Mouse (Mus musculus) heart, embryonic 11.5 days (tissue): ENCODE measurements around the gene Rab1a. TPM values are rescaled to one million over a fixed set of nuclear protein-coding genes. Genes with fewer than 3 reads are reported as not detected.
"Not testable (repeated sequence)": the region's sequence is repeated elsewhere in the genome, so short reads cannot be mapped to it uniquely, and the experiment has no call there.

Experiments used
- ATAC-seq: fragments of 200-750 bp; cut with Nextera tagmentation; replicated peaks from 2 replicates; pipeline ENCODE4 v1.8.0; 2017; ENCODE audit warnings: moderate library complexity; ENCODE audit not compliant: insufficient number of reproducible peaks, low FRiP score, low TSS enrichment
- H3K27ac ChIP-seq: fragments of 300-500 bp; sonication (generic); 2 replicates; pipeline ENCODE4 v1.5.1; 2014; ENCODE audit warnings: mild to moderate bottlenecking, low read depth, low read length
- H3K27me3 ChIP-seq: fragments of 300-500 bp; sonication (generic); 2 replicates; pipeline ENCODE4 v1.6.1; 2014; ENCODE audit warnings: mild to moderate bottlenecking, low read length, mixed read lengths; ENCODE audit not compliant: control insufficient read depth, insufficient read depth
- H3K36me3 ChIP-seq: fragments of 300-500 bp; sonication (generic); 2 replicates; pipeline ENCODE4 v1.6.1; 2014; ENCODE audit warnings: mild to moderate bottlenecking, low read length, moderate library complexity, mixed read lengths; ENCODE audit not compliant: control insufficient read depth, insufficient read depth
- H3K4me1 ChIP-seq: fragments of 300-500 bp; sonication (generic); 2 replicates; pipeline ENCODE4 v1.6.1; 2014; ENCODE audit warnings: low read length; ENCODE audit not compliant: control insufficient read depth, insufficient read depth
- H3K4me2 ChIP-seq: fragments of 300-500 bp; sonication (generic); 2 replicates; pipeline ENCODE4 v1.6.1; 2014; ENCODE audit warnings: mild to moderate bottlenecking, moderate library complexity
- H3K4me3 ChIP-seq: fragments of 300-500 bp; sonication (generic); 2 replicates; pipeline ENCODE4 v1.5.1; 2014; ENCODE audit warnings: low read depth, low read length
- H3K9ac ChIP-seq: fragments of 300-500 bp; sonication (generic); 2 replicates; pipeline ENCODE4 v1.6.1; 2014; ENCODE audit warnings: mild to moderate bottlenecking, low read depth, low read length, moderate library complexity
- H3K9me3 ChIP-seq: fragments of 300-500 bp; sonication (generic); replicated peaks from 2 replicates; pipeline ENCODE4 v1.6.1; 2016; ENCODE audit warnings: low read length; ENCODE audit not compliant: control insufficient read depth
- WGBS: fragments of 180-500 bp; shearing (Covaris S2); extraction: QIAGEN DNeasy Blood & Tissue Kit; methylation state at CpG from one replicate; pipeline ENCODE4 v1.1.7; 2014; ENCODE audit not compliant: insufficient replicate concordance; 5-methylcytosine and 5-hydroxymethylcytosine counted together
- polyA plus RNA-seq: library from polyadenylated mRNA; unstranded; fragments of >200 nt; fragmentation: Nextera tagmentation; extraction: Ambion mirVana; gene quantifications from 2 replicates; pipeline ENCODE4 v1.2.1, GENCODE M21; 2014

Rab1a gene
- polyA plus RNA-seq, 1 experiment from 2014 or later, result 197 TPM

DNA sequence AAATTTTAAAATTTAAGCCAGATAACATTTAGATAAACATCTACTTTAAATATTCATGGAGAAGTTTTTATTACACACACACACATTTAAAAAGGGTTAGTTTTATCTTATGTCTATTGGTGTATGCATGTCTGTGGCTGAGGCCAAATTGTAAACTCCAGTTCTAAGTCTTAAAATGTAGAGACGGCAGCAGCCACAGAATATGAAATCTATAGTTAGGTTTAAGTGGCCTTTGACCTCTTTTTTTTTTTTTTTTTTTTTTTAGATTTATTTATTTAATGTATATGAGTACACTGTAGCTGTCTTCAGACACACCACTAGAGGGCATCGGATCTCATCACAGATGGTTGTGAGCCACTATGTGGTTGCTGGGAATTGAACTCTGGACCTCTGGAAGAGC, 6.4 kb downstream of the Rab1a start:
- Histone ChIP-seq H3K27me3 (no peaks in the 10 kb centered on the region), H3K9me3 (no peaks in the 10 kb centered on the region), H3K36me3 (no peaks in the 10 kb centered on the region; the same call in 1 of the 2 replicates), H3K4me1 (peaks cover 39% of the 10 kb centered on the region), H3K4me2 (no peak overlapping the region), H3K4me3 (no peak overlapping the region), H3K9ac (no peak overlapping the region), H3K27ac (no peak overlapping the region)
- WGBS, result 75% methylated on average over 2 of the region's 2 CpGs
- ATAC-seq, result no peak

DNA sequence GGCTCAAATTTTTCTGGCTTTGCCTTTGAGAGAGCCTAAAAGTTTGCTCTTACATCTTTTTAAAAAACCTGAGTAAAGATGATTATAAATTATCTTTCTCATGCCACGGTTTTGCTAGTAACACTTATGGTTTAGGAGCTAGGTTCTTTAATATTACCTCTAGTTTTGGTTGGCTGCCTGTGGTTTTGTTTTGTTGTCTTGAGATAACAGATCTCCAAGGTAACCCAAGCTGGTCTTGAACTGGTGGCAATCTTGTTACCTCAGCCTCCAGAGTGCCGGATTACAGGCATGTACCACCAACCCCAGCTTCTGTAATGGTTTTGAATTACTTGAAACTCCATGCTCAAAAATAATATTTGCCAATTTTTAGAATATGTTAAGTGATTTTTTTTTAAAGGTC, 10.6 kb downstream of the Rab1a start:
- Histone ChIP-seq H3K4me2 (no peak overlapping the region), H3K4me3 (no peak overlapping the region), H3K27ac (no peak overlapping the region), H3K27me3 (no peaks in the 10 kb centered on the region), H3K9me3 (no peaks in the 10 kb centered on the region), H3K4me1 (peaks cover 5% of the 10 kb centered on the region), H3K9ac (no peak overlapping the region), H3K36me3 (peaks cover 3% of the 10 kb centered on the region; the same call in 1 of the 2 replicates)
- ATAC-seq, result no peak
- 68% methylated on average over 2 of the region's 2 CpGs for WGBS

DNA sequence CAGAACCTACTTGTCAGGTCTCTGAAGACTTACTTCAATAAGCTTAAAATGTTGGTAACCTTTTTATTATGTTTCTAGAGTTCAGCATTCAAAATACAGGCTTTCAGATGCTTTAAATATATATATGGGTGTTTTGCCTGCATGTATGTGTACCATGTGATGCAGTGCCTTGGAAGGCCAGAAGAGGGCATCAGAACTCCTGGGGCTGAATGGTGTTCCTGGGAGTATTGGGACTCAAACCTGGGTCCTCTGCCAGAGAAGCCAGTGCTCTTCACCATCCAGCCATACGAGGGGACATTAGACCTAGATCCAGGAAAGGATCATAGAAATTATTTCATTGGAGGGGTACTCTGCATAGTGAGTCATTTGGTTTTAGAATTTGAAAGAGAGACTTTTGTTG, 13.5 kb downstream of the Rab1a start:
- H3K4me1 ChIP-seq, result no peaks in the 10 kb centered on the region
- no peak for ATAC-seq
- no peaks in the 10 kb centered on the region for H3K9me3 ChIP-seq
- no peak overlapping the region for H3K27ac ChIP-seq
- peaks cover 7% of the 10 kb centered on the region for H3K36me3 ChIP-seq
- H3K27me3 ChIP-seq, result no peaks in the 10 kb centered on the region
- H3K9ac ChIP-seq, result no peak overlapping the region
- no peak overlapping the region for H3K4me2 ChIP-seq
- WGBS, result 95% methylated on average over 1 of the region's 1 CpGs
- H3K4me3 ChIP-seq, result no peak overlapping the region

DNA sequence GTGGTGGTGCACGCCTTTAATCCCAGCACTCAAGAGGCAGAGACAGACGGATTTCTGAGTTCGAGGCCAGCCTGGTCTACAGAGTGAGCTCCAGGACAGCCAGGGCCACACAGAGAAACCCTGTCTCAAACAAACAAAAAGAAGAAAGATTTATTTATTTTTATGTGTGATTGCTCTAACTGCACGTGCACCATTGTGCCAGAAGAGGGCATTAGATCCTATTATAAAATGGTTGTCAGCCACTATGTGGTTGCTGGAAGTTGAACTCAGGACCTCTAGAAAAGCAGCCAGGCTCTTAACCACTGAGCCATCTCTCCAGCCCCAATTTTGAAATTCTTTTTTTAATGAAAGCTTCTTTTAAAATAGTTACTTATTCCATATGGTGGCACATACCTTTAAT, 15.2 kb downstream of the Rab1a start:
- Histone ChIP-seq H3K9ac (no peak overlapping the region), H3K4me2 (no peak overlapping the region), H3K27me3 (no peaks in the 10 kb centered on the region), H3K36me3 (peaks cover 11% of the 10 kb centered on the region), H3K4me1 (no peaks in the 10 kb centered on the region), H3K27ac (no peak overlapping the region), H3K4me3 (no peak overlapping the region), H3K9me3 (no peaks in the 10 kb centered on the region)
- no peak for ATAC-seq
- WGBS, result 87% methylated on average over 4 of the region's 4 CpGs

DNA sequence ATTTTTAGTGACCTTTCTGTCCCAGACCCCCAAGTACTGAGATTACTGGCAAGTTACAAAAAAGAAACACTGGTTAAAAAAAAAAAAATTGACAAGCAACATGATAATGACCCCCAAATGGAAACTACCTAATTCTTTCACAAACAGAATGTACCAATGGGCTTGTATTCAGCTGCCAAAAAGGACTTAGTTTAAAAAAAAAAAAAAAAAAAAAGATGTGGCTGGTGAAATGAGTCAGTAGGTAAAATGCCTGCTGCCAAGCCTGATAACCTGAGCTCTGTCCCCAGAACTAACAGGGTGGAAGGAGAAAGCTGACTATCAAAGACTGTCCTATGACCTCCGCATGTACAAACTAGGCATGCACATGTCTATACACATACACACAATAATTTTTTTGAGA, 16.0 kb downstream of the Rab1a start:
- H3K36me3 ChIP-seq, result peaks cover 13% of the 10 kb centered on the region
- no peak overlapping the region for H3K4me2 ChIP-seq
- H3K4me3 ChIP-seq, result no peak overlapping the region
- H3K9ac ChIP-seq, result no peak overlapping the region
- no peaks in the 10 kb centered on the region for H3K4me1 ChIP-seq
- H3K27ac ChIP-seq, result no peak overlapping the region
- H3K27me3 ChIP-seq, result no peaks in the 10 kb centered on the region
- 92% methylated on average over 1 of the region's 1 CpGs for WGBS
- no peak for ATAC-seq
- H3K9me3 ChIP-seq, result no peaks in the 10 kb centered on the region

DNA sequence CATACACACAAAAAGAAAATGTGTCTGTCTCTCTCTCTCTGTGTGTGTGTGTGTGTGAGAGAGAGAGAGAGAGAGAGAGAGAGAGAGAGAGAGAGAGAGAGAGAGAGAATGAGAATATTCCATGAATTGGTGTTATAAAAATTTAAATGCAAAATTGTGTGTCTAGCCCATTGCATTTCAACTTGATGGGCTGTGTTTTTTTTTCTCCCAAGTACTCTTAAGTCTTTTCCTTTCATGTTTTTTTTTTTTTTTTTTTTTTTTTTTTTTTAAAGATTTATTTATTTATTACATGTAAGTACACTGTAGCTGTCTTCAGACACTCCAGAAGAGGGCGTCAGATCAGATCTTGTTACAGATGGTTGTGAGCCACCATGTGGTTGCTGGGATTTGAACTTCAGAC, 20.4 kb downstream of the Rab1a start:
- not testable (repeated sequence) for H3K27ac ChIP-seq, H3K4me2 ChIP-seq, H3K4me3 ChIP-seq, H3K9me3 ChIP-seq, ATAC-seq, H3K9ac ChIP-seq, H3K27me3 ChIP-seq, H3K4me1 ChIP-seq
- WGBS, result 50% methylated on average over 1 of the region's 1 CpGs
- H3K36me3 ChIP-seq, result peaks cover 22% of the 10 kb centered on the region

DNA sequence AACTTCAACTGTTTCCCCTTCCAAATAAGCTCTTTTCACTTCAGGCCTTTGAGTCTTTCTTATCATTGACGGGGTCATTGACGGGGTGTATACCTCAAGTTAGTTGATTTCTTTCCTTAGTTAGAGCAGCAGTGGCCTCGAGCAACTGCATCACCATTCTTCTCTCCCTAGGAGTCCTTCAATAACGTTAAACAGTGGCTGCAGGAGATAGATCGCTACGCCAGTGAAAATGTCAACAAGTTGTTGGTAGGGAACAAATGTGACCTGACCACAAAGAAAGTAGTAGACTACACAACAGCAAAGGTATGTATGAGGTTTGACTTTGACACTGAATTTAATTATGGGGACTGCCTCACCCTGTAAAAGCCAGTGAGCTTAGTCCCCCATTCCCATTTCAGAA, 23.0 kb downstream of the Rab1a start:
- H3K4me2 ChIP-seq, result no peak overlapping the region
- peaks cover 22% of the 10 kb centered on the region for H3K36me3 ChIP-seq

DNA sequence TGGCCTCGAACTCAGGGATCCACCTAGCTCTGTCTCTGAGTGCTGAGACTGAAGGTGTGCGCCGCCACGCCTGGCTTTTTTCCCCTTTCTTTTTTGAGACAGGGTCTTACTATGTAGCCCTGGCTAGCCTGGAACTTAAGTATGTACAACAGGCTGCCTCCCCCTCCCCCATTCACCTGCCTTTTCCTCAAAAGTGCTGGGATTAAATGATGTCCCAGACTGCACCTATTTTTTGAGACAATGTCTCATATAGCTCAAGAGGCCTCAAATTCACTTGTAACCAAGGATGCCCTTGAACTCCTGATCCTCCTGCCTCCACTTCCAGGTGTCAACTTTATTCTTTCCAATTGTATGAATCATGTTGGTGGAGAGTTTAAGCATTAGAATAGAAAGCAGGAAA, 24.7 kb downstream of the Rab1a start:
- 91% methylated on average over 4 of the region's 4 CpGs for whole genome bisulfite sequencing

More for the DNA sequence above, 23.0 kb downstream of the Rab1a start:
- no peak overlapping the region for H3K9ac ChIP-seq
- no peak overlapping the region for H3K4me3 ChIP-seq
- 72% methylated on average over 6 of the region's 6 CpGs for WGBS
- H3K4me1 ChIP-seq, result no peaks in the 10 kb centered on the region
- H3K9me3 ChIP-seq, result no peaks in the 10 kb centered on the region
- H3K27ac ChIP-seq, result no peak overlapping the region
- H3K27me3 ChIP-seq, result no peaks in the 10 kb centered on the region
- no peak for ATAC-seq

DNA sequence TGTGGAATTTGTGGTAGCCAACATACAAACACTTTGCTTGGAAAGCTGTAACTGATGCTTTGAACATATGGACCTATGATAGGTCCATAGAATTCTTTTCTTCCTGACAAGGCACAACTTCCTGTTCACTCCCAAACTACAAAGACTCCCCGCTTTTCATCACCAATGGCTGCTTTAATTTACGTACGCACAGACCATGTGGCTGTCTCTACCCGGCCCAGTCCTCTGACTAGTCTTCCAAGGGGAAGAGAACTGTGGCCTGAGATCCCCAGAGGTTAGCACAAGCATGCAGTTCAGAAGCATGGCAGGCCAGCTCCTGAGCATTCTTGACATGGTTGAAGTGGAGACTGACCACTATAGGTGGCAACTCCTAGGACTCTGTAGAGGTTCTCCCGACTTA, 27.4 kb downstream of the Rab1a start:
- H3K4me1 ChIP-seq, result no peaks in the 10 kb centered on the region
- 67% methylated on average over 5 of the region's 5 CpGs for WGBS
- H3K27me3 ChIP-seq, result no peaks in the 10 kb centered on the region
- no peaks in the 10 kb centered on the region for H3K9me3 ChIP-seq
- H3K27ac ChIP-seq, result no peak overlapping the region
- no peak for ATAC-seq
- H3K4me3 ChIP-seq, result no peak overlapping the region
- H3K9ac ChIP-seq, result no peak overlapping the region
- H3K36me3 ChIP-seq, result peaks cover 28% of the 10 kb centered on the region
- H3K4me2 ChIP-seq, result no peak overlapping the region

More for the DNA sequence above, 24.7 kb downstream of the Rab1a start:
- H3K9me3 ChIP-seq, result no peaks in the 10 kb centered on the region
- no peak for ATAC-seq
- no peaks in the 10 kb centered on the region for H3K4me1 ChIP-seq
- no peak overlapping the region for H3K27ac ChIP-seq
- H3K9ac ChIP-seq, result no peak overlapping the region
- H3K4me2 ChIP-seq, result no peak overlapping the region
- H3K27me3 ChIP-seq, result no peaks in the 10 kb centered on the region
- H3K4me3 ChIP-seq, result no peak overlapping the region
- peaks cover 23% of the 10 kb centered on the region; the same call in 1 of the 2 replicates for H3K36me3 ChIP-seq
